Mouse (Mus musculus): ENCODE data around the gene Ube2c. TPM values are rescaled to one million over a fixed set of nuclear protein-coding genes. Genes with fewer than 3 reads are reported as not detected.

The Ube2c gene
- polyA plus RNA-seq, 1 experiment from 2014 or later: 198 TPM

GRCm38 (mm10) chr2:164739876-164740275, 29.8 kb upstream of the Ube2c start:
- H3K27ac ChIP-seq (ENCODE audit: low read depth, low read length): no peak overlapping the region
- H3K9me3 ChIP-seq (replicated peaks; ENCODE audit: control insufficient read depth, low read length): no peaks in the 10 kb centered on the region
- H3K27me3 ChIP-seq (replicated peaks; ENCODE audit: control insufficient read depth, insufficient read depth, low read length): no peaks in the 10 kb centered on the region
- H3K4me2 ChIP-seq (ENCODE audit: low read length): no peak overlapping the region
- DNase-seq (ENCODE audit: low spot score) (no peak), ATAC-seq (no peak)
- no peak overlapping the region for H3K9ac ChIP-seq (ENCODE audit: low read length)
- no peak overlapping the region for H3K4me3 ChIP-seq (ENCODE audit: low read depth, low read length)
- H3K4me1 ChIP-seq (ENCODE audit: control insufficient read depth, insufficient read depth, low read length): no peaks in the 10 kb centered on the region
- no peaks in the 10 kb centered on the region for H3K36me3 ChIP-seq (ENCODE audit: control insufficient read depth, insufficient read depth, low read length)
- 64% methylated on average over 7 of the region's 7 CpGs for WGBS

GRCm38 (mm10) chr2:164744987-164745386, 24.7 kb upstream of the Ube2c start:
- peak overlapping the region; percentile 93 for H3K9ac ChIP-seq (ENCODE audit: low read length)
- WGBS: 78% methylated on average over 13 of the region's 13 CpGs
- no peak for DNase-seq (ENCODE audit: low spot score)

GRCm38 (mm10) chr2:164745843-164746479, 23.7 kb upstream of the Ube2c start, which contains the start of the genes Wfdc3 and Dnttip1:
TSS of gene Wfdc3 (minus strand) at chr2:164745931.
TSS of gene Dnttip1 (plus strand) at chr2:164745983.
- H3K27ac ChIP-seq (ENCODE audit: low read depth, low read length): peak within 1 kb of the TSS; percentile 66
- ATAC-seq (peak; percentile 96), DNase-seq (ENCODE audit: low spot score) (peak; percentile 96)
- WGBS: under 1% methylated on average over 63 of the region's 70 CpGs
- peak within 1 kb of the TSS; percentile 88 for H3K4me3 ChIP-seq (ENCODE audit: low read depth, low read length)
- H3K27me3 ChIP-seq (replicated peaks; ENCODE audit: control insufficient read depth, insufficient read depth, low read length): no peaks in the 10 kb centered on the region
- no peaks in the 10 kb centered on the region for H3K9me3 ChIP-seq (replicated peaks; ENCODE audit: control insufficient read depth, low read length)
- H3K36me3 ChIP-seq (ENCODE audit: control insufficient read depth, insufficient read depth, low read length): peaks cover 28% of the 10 kb centered on the region
- H3K4me1 ChIP-seq (ENCODE audit: control insufficient read depth, insufficient read depth, low read length): peaks cover 10% of the 10 kb centered on the region; the same call in 1 of the 2 replicates
- H3K4me2 ChIP-seq (ENCODE audit: low read length): peak within 1 kb of the TSS; percentile 87
- peak within 1 kb of the TSS; percentile 93 for H3K9ac ChIP-seq (ENCODE audit: low read length)

More at GRCm38 (mm10) chr2:164744987-164745386, 24.7 kb upstream of the Ube2c start:
- Histone ChIP-seq H3K4me3 (ENCODE audit: low read depth, low read length) (peak overlapping the region; percentile 88), H3K4me1 (ENCODE audit: control insufficient read depth, insufficient read depth, low read length) (peaks cover 10% of the 10 kb centered on the region; the same call in 1 of the 2 replicates), H3K9me3 (replicated peaks; ENCODE audit: control insufficient read depth, low read length) (no peaks in the 10 kb centered on the region), H3K27ac (ENCODE audit: low read depth, low read length) (no peak overlapping the region), H3K27me3 (replicated peaks; ENCODE audit: control insufficient read depth, insufficient read depth, low read length) (no peaks in the 10 kb centered on the region), H3K4me2 (ENCODE audit: low read length) (peak overlapping the region; percentile 87), H3K36me3 (ENCODE audit: control insufficient read depth, insufficient read depth, low read length) (peaks cover 18% of the 10 kb centered on the region)
- no peak for ATAC-seq

GRCm38 (mm10) chr2:164746693-164747092, 23.0 kb upstream of the Ube2c start:
- H3K27ac ChIP-seq (ENCODE audit: low read depth, low read length): no peak overlapping the region; the same call in 1 of the 2 replicates
- ATAC-seq: no peak

GRCm38 (mm10) chr2:164748191-164748590, 21.5 kb upstream of the Ube2c start:
- H3K4me3 ChIP-seq (ENCODE audit: low read depth, low read length): no peak overlapping the region
- DNase-seq (ENCODE audit: low spot score) (no peak), ATAC-seq (no peak)

More at GRCm38 (mm10) chr2:164746693-164747092, 23.0 kb upstream of the Ube2c start:
- DNase-seq (ENCODE audit: low spot score): no peak
- H3K9me3 ChIP-seq (replicated peaks; ENCODE audit: control insufficient read depth, low read length): no peaks in the 10 kb centered on the region
- H3K36me3 ChIP-seq (ENCODE audit: control insufficient read depth, insufficient read depth, low read length): peaks cover 33% of the 10 kb centered on the region
- H3K27me3 ChIP-seq (replicated peaks; ENCODE audit: control insufficient read depth, insufficient read depth, low read length): no peaks in the 10 kb centered on the region
- H3K4me1 ChIP-seq (ENCODE audit: control insufficient read depth, insufficient read depth, low read length): peaks cover 10% of the 10 kb centered on the region; the same call in 1 of the 2 replicates
- H3K4me2 ChIP-seq (ENCODE audit: low read length): peak overlapping the region; percentile 87
- peak overlapping the region; percentile 88 for H3K4me3 ChIP-seq (ENCODE audit: low read depth, low read length)
- 57% methylated on average over 8 of the region's 8 CpGs for WGBS
- H3K9ac ChIP-seq (ENCODE audit: low read length): peak overlapping the region; percentile 93

GRCm38 (mm10) chr2:164748991-164749390, 20.7 kb upstream of the Ube2c start:
- no peak for DNase-seq (ENCODE audit: low spot score)
- Histone ChIP-seq H3K9ac (ENCODE audit: low read length) (no peak overlapping the region), H3K4me3 (ENCODE audit: low read depth, low read length) (no peak overlapping the region), H3K36me3 (ENCODE audit: control insufficient read depth, insufficient read depth, low read length) (peaks cover 56% of the 10 kb centered on the region), H3K4me2 (ENCODE audit: low read length) (no peak overlapping the region), H3K9me3 (replicated peaks; ENCODE audit: control insufficient read depth, low read length) (no peaks in the 10 kb centered on the region), H3K27me3 (replicated peaks; ENCODE audit: control insufficient read depth, insufficient read depth, low read length) (no peaks in the 10 kb centered on the region), H3K4me1 (ENCODE audit: control insufficient read depth, insufficient read depth, low read length) (peaks cover 10% of the 10 kb centered on the region; the same call in 1 of the 2 replicates), H3K27ac (ENCODE audit: low read depth, low read length) (no peak overlapping the region)
- ATAC-seq: no peak
- WGBS: 91% methylated on average over 6 of the region's 6 CpGs

More at GRCm38 (mm10) chr2:164748191-164748590, 21.5 kb upstream of the Ube2c start:
- 84% methylated on average over 4 of the region's 4 CpGs for WGBS
- H3K27ac ChIP-seq (ENCODE audit: low read depth, low read length): no peak overlapping the region
- peaks cover 10% of the 10 kb centered on the region; the same call in 1 of the 2 replicates for H3K4me1 ChIP-seq (ENCODE audit: control insufficient read depth, insufficient read depth, low read length)
- H3K4me2 ChIP-seq (ENCODE audit: low read length): no peak overlapping the region
- H3K27me3 ChIP-seq (replicated peaks; ENCODE audit: control insufficient read depth, insufficient read depth, low read length): no peaks in the 10 kb centered on the region
- peaks cover 48% of the 10 kb centered on the region for H3K36me3 ChIP-seq (ENCODE audit: control insufficient read depth, insufficient read depth, low read length)
- no peak overlapping the region for H3K9ac ChIP-seq (ENCODE audit: low read length)
- H3K9me3 ChIP-seq (replicated peaks; ENCODE audit: control insufficient read depth, low read length): no peaks in the 10 kb centered on the region

GRCm38 (mm10) chr2:164752454-164752853, 17.2 kb upstream of the Ube2c start:
- 94% methylated on average over 2 of the region's 2 CpGs for WGBS
- ATAC-seq: no peak
- Histone ChIP-seq H3K4me2 (ENCODE audit: low read length) (no peak overlapping the region), H3K9ac (ENCODE audit: low read length) (no peak overlapping the region), H3K27me3 (replicated peaks; ENCODE audit: control insufficient read depth, insufficient read depth, low read length) (no peaks in the 10 kb centered on the region), H3K27ac (ENCODE audit: low read depth, low read length) (no peak overlapping the region), H3K4me1 (ENCODE audit: control insufficient read depth, insufficient read depth, low read length) (no peaks in the 10 kb centered on the region), H3K36me3 (ENCODE audit: control insufficient read depth, insufficient read depth, low read length) (peaks cover 89% of the 10 kb centered on the region), H3K4me3 (ENCODE audit: low read depth, low read length) (no peak overlapping the region), H3K9me3 (replicated peaks; ENCODE audit: control insufficient read depth, low read length) (no peaks in the 10 kb centered on the region)
- no peak for DNase-seq (ENCODE audit: low spot score)

GRCm38 (mm10) chr2:164754105-164754504, 15.6 kb upstream of the Ube2c start:
- 92% methylated on average over 11 of the region's 11 CpGs for WGBS

GRCm38 (mm10) chr2:164754800-164755199, 14.9 kb upstream of the Ube2c start:
- 89% methylated on average over 2 of the region's 2 CpGs for WGBS

More at GRCm38 (mm10) chr2:164754105-164754504, 15.6 kb upstream of the Ube2c start:
- no peaks in the 10 kb centered on the region for H3K9me3 ChIP-seq (replicated peaks; ENCODE audit: control insufficient read depth, low read length)
- no peak overlapping the region for H3K4me2 ChIP-seq (ENCODE audit: low read length)
- peaks cover 91% of the 10 kb centered on the region for H3K36me3 ChIP-seq (ENCODE audit: control insufficient read depth, insufficient read depth, low read length)
- H3K4me1 ChIP-seq (ENCODE audit: control insufficient read depth, insufficient read depth, low read length): no peaks in the 10 kb centered on the region
- H3K9ac ChIP-seq (ENCODE audit: low read length): no peak overlapping the region
- H3K27ac ChIP-seq (ENCODE audit: low read depth, low read length): no peak overlapping the region
- DNase-seq (ENCODE audit: low spot score) (no peak), ATAC-seq (no peak)
- no peaks in the 10 kb centered on the region for H3K27me3 ChIP-seq (replicated peaks; ENCODE audit: control insufficient read depth, insufficient read depth, low read length)
- H3K4me3 ChIP-seq (ENCODE audit: low read depth, low read length): no peak overlapping the region

More at GRCm38 (mm10) chr2:164754800-164755199, 14.9 kb upstream of the Ube2c start:
- Histone ChIP-seq H3K9me3 (replicated peaks; ENCODE audit: control insufficient read depth, low read length) (no peaks in the 10 kb centered on the region), H3K4me1 (ENCODE audit: control insufficient read depth, insufficient read depth, low read length) (no peaks in the 10 kb centered on the region), H3K36me3 (ENCODE audit: control insufficient read depth, insufficient read depth, low read length) (peaks cover 97% of the 10 kb centered on the region), H3K4me3 (ENCODE audit: low read depth, low read length) (no peak overlapping the region), H3K27me3 (replicated peaks; ENCODE audit: control insufficient read depth, insufficient read depth, low read length) (no peaks in the 10 kb centered on the region), H3K9ac (ENCODE audit: low read length) (no peak overlapping the region), H3K27ac (ENCODE audit: low read depth, low read length) (no peak overlapping the region), H3K4me2 (ENCODE audit: low read length) (no peak overlapping the region)
- ATAC-seq (no peak), DNase-seq (ENCODE audit: low spot score) (no peak)
